Mouse (Mus musculus): ENCODE measurements around the gene P2rx1. TPM values are rescaled to one million over a fixed set of nuclear protein-coding genes. Genes with fewer than 3 reads are reported as not detected.

P2rx1 gene
- polyA plus RNA-seq, 1 experiment from 2014 or later = 0.97 TPM

DNA sequence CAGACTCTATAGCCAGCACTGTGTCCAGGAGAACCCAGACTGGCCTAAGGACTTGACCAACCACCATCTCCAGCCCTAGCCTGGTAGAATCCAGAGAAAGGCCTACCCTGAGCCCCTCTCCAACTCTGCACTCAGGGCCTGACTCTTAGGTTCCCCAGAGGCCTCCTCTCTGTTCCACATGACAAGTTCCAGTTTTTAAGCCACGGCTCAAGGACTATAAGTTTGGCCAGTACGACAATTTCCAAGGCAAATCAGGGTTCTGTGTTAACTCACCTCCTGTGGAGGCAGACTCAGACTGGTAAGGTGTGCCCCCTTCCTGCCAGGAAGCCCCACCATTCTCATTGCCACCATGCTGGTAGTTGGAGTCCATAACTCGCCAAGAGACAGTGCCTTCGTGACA is 44.7 kb upstream of the P2rx1 start:
- 87% methylated on average over 4 of the region's 4 CpGs for WGBS
- Histone ChIP-seq H3K4me3 (ENCODE audit: low read depth, low read length) (no peak overlapping the region), H3K36me3 (ENCODE audit: control insufficient read depth, insufficient read depth, low read length) (no peaks in the 10 kb centered on the region), H3K4me1 (replicated peaks; ENCODE audit: control insufficient read depth, insufficient read depth) (peaks cover 21% of the 10 kb centered on the region), H3K27me3 (ENCODE audit: control insufficient read depth, insufficient read depth, low read length) (no peaks in the 10 kb centered on the region), H3K9me3 (ENCODE audit: control insufficient read depth, low read length) (no peaks in the 10 kb centered on the region), H3K4me2 (replicated peaks; ENCODE audit: low read depth) (no peak overlapping the region), H3K27ac (replicated peaks) (no peak overlapping the region; the same call in 1 of the 2 replicates), H3K9ac (ENCODE audit: low read length) (no peak overlapping the region)
- ATAC-seq (ENCODE audit: low FRiP score, low TSS enrichment) (no peak), DNase-seq (ENCODE audit: low spot score) (no peak)
- no peak for TF ChIP-seq CTCF (IDR thresholded peaks at IDR 0.05; ENCODE audit: low read depth)
- no peak for TF ChIP-seq EP300 (optimal IDR thresholded peaks at IDR 0.05)

- no peaks in the 10 kb centered on the region for H3K27me3 ChIP-seq (ENCODE audit: control insufficient read depth, insufficient read depth, low read length)
- H3K4me1 ChIP-seq (replicated peaks; ENCODE audit: control insufficient read depth, insufficient read depth) = peaks cover 21% of the 10 kb centered on the region
- ATAC-seq (ENCODE audit: low FRiP score, low TSS enrichment) (no peak), DNase-seq (ENCODE audit: low spot score) (no peak)
- no peak overlapping the region for H3K27ac ChIP-seq (replicated peaks)
- H3K9me3 ChIP-seq (ENCODE audit: control insufficient read depth, low read length) = no peaks in the 10 kb centered on the region
- no peak overlapping the region for H3K4me3 ChIP-seq (ENCODE audit: low read depth, low read length)
- TF ChIP-seq CTCF (IDR thresholded peaks at IDR 0.05; ENCODE audit: low read depth) (no peak), EP300 (optimal IDR thresholded peaks at IDR 0.05) (no peak)
- H3K36me3 ChIP-seq (ENCODE audit: control insufficient read depth, insufficient read depth, low read length) = no peaks in the 10 kb centered on the region
- H3K4me2 ChIP-seq (replicated peaks; ENCODE audit: low read depth) = no peak overlapping the region
- H3K9ac ChIP-seq (ENCODE audit: low read length) = no peak overlapping the region
- WGBS = 58% methylated on average over 5 of the region's 5 CpGs
Observed at GRCm38 (mm10) chr11:72955339-72955974, 43.4 kb upstream of the P2rx1 start.

GRCm38 (mm10) chr11:72957318-72957717 is 41.6 kb upstream of the P2rx1 start:
- no peak for DNase-seq (ENCODE audit: low spot score)
- Histone ChIP-seq H3K4me3 (ENCODE audit: low read depth, low read length) (no peak overlapping the region), H3K9me3 (ENCODE audit: control insufficient read depth, low read length) (no peaks in the 10 kb centered on the region), H3K27ac (replicated peaks) (no peak overlapping the region), H3K9ac (ENCODE audit: low read length) (no peak overlapping the region), H3K4me2 (replicated peaks; ENCODE audit: low read depth) (no peak overlapping the region), H3K27me3 (ENCODE audit: control insufficient read depth, insufficient read depth, low read length) (no peaks in the 10 kb centered on the region), H3K4me1 (replicated peaks; ENCODE audit: control insufficient read depth, insufficient read depth) (peaks cover 24% of the 10 kb centered on the region), H3K36me3 (ENCODE audit: control insufficient read depth, insufficient read depth, low read length) (no peaks in the 10 kb centered on the region)
- WGBS = 53% methylated on average over 2 of the region's 2 CpGs
- no peak for ATAC-seq (ENCODE audit: low FRiP score, low TSS enrichment)
- TF ChIP-seq CTCF (IDR thresholded peaks at IDR 0.05; ENCODE audit: low read depth) (no peak), EP300 (optimal IDR thresholded peaks at IDR 0.05) (no peak)

GRCm38 (mm10) chr11:72959924-72960679 is 38.8 kb upstream of the P2rx1 start:
- no peaks in the 10 kb centered on the region for H3K9me3 ChIP-seq (ENCODE audit: control insufficient read depth, low read length)
- H3K27ac ChIP-seq (replicated peaks) = peak overlapping the region; percentile 35; the same call in 1 of the 2 replicates
- H3K4me1 ChIP-seq (replicated peaks; ENCODE audit: control insufficient read depth, insufficient read depth) = peaks cover 9% of the 10 kb centered on the region
- ATAC-seq (ENCODE audit: low FRiP score, low TSS enrichment) (no peak), DNase-seq (ENCODE audit: low spot score) (no peak)
- no peaks in the 10 kb centered on the region for H3K27me3 ChIP-seq (ENCODE audit: control insufficient read depth, insufficient read depth, low read length)
- H3K36me3 ChIP-seq (ENCODE audit: control insufficient read depth, insufficient read depth, low read length) = no peaks in the 10 kb centered on the region
- 35% methylated on average over 15 of the region's 15 CpGs for WGBS
- H3K9ac ChIP-seq (ENCODE audit: low read length) = no peak overlapping the region
- H3K4me3 ChIP-seq (ENCODE audit: low read depth, low read length) = no peak overlapping the region
- TF ChIP-seq CTCF (IDR thresholded peaks at IDR 0.05; ENCODE audit: low read depth) (peak; percentile 47), EP300 (optimal IDR thresholded peaks at IDR 0.05) (no peak)
- no peak overlapping the region; the same call in 1 of the 2 replicates for H3K4me2 ChIP-seq (replicated peaks; ENCODE audit: low read depth)

DNA sequence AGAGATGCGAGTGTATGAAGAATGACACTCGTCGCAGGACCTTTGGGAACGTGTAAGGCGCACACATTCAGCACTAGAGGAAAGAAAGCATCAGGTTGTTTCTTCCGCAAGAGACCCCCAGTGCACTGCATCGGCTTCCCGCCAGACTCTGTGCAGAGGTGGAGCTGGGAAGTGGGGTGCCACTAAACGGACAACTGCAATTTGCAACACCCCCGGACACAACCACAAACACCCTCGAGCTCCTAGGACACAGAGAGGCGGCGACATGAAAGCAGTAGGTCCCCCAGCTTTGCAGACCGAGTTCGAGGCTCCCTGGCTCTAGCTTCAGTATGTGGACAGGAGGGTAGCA is 38.2 kb upstream of the P2rx1 start:
- H3K27ac ChIP-seq (replicated peaks) = peak overlapping the region; percentile 35; the same call in 1 of the 2 replicates
- H3K4me1 ChIP-seq (replicated peaks; ENCODE audit: control insufficient read depth, insufficient read depth) = peaks cover 9% of the 10 kb centered on the region
- H3K9me3 ChIP-seq (ENCODE audit: control insufficient read depth, low read length) = no peaks in the 10 kb centered on the region
- peak overlapping the region; percentile 46 for H3K4me3 ChIP-seq (ENCODE audit: low read depth, low read length)
- peak overlapping the region; percentile 64 for H3K4me2 ChIP-seq (replicated peaks; ENCODE audit: low read depth)
- no peak for DNase-seq (ENCODE audit: low spot score)
- TF ChIP-seq CTCF (IDR thresholded peaks at IDR 0.05; ENCODE audit: low read depth) = no peak
- TF ChIP-seq EP300 (optimal IDR thresholded peaks at IDR 0.05) = no peak
- no peak for ATAC-seq (ENCODE audit: low FRiP score, low TSS enrichment)
- H3K27me3 ChIP-seq (ENCODE audit: control insufficient read depth, insufficient read depth, low read length) = no peaks in the 10 kb centered on the region
- 22% methylated on average over 15 of the region's 15 CpGs for WGBS
- peak overlapping the region; percentile 47 for H3K9ac ChIP-seq (ENCODE audit: low read length)
- H3K36me3 ChIP-seq (ENCODE audit: control insufficient read depth, insufficient read depth, low read length) = no peaks in the 10 kb centered on the region

Data from stomach, postnatal 0 days (tissue).